Mouse (Mus musculus): ENCODE measurements at regions not wholly inside any gene's neighbourhood (a gene's known extent, or its start where the extent isn't known, plus 50 kb on each side); places are given as distances from the start of the nearest gene placed in this dataset.

- no peak for DNase-seq (ENCODE audit: extremely low spot score in 1 of 2, low spot score in 1 of 2)
Observed at GRCm38 (mm10) chr3:51003506-51004170, 220.6 kb upstream of the Noct start.

DNA sequence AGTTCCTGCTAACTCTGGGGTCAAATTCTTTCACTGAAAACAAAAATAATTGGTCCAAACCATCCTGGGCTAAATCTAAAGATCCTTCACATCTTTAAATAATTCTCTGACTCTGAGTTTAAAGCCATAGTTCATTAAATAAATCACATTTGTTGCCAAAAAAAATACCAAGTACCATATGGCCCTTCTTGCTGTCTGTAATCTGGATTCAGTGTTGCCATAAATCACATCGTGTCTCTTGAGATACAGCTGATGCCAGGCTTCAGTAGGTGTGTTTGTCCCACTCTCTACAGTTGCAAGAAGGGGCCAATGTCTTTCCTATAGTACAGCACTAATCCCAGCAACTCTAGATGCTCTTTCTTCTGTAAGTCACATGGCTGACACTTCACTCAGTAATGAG lies 220.0 kb upstream of the Noct start:
- DNase-seq (ENCODE audit: extremely low spot score in 1 of 2, low spot score in 1 of 2): no peak

GRCm38 (mm10) chr3:51009098-51009497 lies 215.1 kb upstream of the Noct start:
- no peak for DNase-seq (ENCODE audit: extremely low spot score in 1 of 2, low spot score in 1 of 2)

GRCm38 (mm10) chr3:51019650-51020346 lies 204.4 kb upstream of the Noct start:
- DNase-seq (ENCODE audit: extremely low spot score in 1 of 2, low spot score in 1 of 2): no peak

GRCm38 (mm10) chr3:51024655-51025054 lies 199.6 kb upstream of the Noct start:
- no peak for DNase-seq (ENCODE audit: extremely low spot score in 1 of 2, low spot score in 1 of 2)

DNA sequence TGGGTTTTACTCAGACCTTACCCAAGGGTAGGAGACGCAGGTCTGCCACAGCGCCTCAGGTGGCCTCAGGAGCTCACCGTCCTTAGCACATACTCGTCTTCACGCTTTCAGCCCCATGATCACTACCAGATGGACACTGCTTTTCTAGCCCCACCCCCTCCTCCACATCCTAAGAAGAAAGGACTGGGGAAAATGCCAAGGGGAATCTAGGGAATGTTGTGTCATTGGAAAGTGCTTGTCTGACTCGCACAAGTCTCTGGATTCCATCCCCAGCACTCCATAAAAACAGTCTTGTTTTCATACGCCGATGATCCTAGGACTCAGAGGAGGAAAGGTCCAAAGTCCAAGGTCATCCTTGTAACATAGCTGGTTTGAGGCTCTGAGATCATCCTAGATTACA lies 192.4 kb upstream of the Noct start:
- DNase-seq (ENCODE audit: extremely low spot score in 1 of 2, low spot score in 1 of 2): no peak

- DNase-seq (ENCODE audit: extremely low spot score in 1 of 2, low spot score in 1 of 2): no peak
Observed at GRCm38 (mm10) chr3:51033292-51033691, 191.0 kb upstream of the Noct start.

DNA sequence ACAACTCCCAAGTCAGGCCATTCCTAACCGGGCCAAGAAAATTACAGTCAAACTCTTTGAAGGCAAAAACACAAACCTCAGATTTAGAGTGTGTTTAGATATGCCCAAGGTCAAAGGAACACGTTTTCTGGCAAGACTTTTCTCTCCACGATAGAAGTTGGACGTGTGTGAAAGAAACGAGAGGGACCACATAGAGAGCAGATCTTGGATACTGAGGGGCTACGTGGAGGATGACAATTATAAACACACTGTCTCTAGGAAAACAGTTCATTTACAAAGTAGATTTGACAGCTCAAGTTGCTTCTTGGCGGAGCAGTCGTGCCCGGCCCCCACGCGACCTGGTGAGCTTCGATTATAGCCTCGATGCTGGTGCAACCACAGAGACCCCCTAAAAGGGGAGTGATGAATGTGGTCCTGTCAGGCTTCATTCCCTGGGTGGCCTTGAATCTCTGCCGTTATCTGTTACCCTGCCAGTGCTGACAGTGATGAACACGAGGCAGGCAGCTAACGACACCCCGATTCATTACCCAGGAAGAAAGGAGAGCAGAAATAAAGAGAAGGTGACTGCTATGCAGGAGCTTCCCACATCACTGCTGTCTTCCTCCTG lies 187.4 kb upstream of the Noct start:
- DNase-seq (ENCODE audit: extremely low spot score in 1 of 2, low spot score in 1 of 2): no peak

- peak in 1 of 2 experiments; percentile 22 for DNase-seq (ENCODE audit: extremely low spot score in 1 of 2, low spot score in 1 of 2)
Observed at GRCm38 (mm10) chr3:51042223-51042846, 181.9 kb upstream of the Noct start.

DNA sequence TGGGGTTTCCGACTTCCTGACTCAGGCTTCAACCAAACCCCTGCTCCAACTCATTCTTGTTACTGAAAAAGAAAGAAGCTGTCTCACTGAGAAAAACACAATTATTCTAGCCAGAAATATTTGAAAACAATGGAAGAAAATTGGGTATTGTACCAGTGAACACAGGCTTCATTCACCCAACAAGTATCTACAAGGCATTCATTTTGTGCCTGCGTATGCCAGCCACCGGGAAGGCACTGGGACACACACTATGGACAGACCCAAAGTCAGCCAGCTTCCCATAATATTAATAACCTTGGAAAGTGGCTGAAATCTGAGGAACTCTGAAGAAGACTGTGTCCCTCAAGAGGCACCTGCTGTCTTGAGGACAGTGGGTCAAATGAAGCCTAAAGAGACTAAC lies 175.5 kb upstream of the Noct start:
- DNase-seq (ENCODE audit: extremely low spot score in 1 of 2, low spot score in 1 of 2): no peak

GRCm38 (mm10) chr3:51050156-51050555 lies 174.1 kb upstream of the Noct start:
- no peak for DNase-seq (ENCODE audit: extremely low spot score in 1 of 2, low spot score in 1 of 2)

- DNase-seq (ENCODE audit: extremely low spot score in 1 of 2, low spot score in 1 of 2): no peak
Observed at GRCm38 (mm10) chr3:51055004-51055403, 169.2 kb upstream of the Noct start.

DNA sequence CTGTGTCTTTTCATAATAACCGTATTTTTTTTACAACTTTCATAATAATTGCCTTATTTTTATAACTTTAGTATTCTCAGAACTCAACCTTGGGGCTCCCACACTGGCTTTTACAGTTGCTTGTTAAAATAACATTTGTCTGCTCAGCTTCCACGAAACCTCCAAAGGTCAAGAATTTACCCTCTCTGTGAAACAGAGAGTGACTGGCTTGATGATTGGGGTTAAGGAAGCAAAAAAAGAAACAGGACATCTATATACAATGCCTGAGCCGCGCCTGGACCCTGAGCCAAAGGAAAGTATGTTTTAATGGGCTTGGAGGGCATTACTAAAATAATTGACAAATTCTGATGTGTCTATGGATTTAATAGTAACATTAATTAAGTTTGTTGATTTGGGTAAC lies 160.0 kb upstream of the Noct start:
- DNase-seq (ENCODE audit: extremely low spot score in 1 of 2, low spot score in 1 of 2): no peak

- no peak for DNase-seq (ENCODE audit: extremely low spot score in 1 of 2, low spot score in 1 of 2)
Observed at GRCm38 (mm10) chr3:51066373-51066772, 157.9 kb upstream of the Noct start.

DNA sequence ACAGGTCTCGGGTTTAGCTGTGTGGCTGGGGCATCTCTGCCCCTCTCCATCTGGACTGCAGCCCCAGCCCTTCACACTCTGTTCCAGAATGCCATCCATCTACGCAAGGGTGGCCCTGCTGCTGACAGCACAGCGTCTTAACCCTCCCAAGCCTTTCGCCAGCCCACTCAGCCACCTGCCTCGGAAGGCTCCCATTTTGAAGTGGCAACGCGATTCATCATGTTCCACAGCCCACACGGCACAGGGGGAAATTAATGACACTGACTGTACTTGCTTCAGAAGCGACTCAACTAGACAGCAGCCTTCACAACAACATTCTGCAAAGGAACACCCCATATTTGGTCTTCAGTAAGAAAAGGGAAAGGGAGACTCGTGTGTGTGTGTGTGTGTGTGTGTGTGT lies 151.8 kb upstream of the Noct start:
- DNase-seq (ENCODE audit: extremely low spot score in 1 of 2, low spot score in 1 of 2): peak; percentile 31 to 64

GRCm38 (mm10) chr3:51073003-51073679 lies 151.1 kb upstream of the Noct start:
- no peak for DNase-seq (ENCODE audit: extremely low spot score in 1 of 2, low spot score in 1 of 2)

DNA sequence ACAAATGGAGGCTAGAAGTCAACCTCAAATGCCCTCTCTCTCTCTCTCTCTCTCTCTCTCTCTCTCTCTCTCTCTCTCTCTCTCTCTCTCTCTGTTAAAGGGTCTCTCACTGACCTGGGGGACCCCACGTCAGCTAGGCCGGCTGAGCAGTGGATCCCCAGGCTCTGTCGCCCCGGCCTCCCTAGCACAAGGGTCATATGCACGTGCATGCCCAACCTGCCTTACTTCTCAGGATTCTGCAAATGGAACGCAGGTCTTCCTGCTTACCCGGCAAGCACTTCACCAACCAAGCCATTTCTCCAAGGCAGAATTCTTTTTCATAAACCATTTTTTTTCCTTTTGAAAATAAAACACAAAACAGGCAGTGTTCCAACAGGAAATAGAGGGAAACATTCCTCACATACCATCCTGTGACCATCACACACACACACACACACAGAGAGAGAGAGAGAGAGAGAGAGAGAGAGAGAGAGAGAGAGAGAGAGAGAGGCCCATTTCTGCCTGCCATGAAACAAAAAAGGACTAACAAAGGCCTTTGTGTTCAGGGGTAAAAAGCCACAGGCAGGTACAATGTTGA lies 150.4 kb upstream of the Noct start:
- DNase-seq (ENCODE audit: extremely low spot score in 1 of 2, low spot score in 1 of 2): no peak

GRCm38 (mm10) chr3:51075219-51075920 lies 148.9 kb upstream of the Noct start:
- DNase-seq (ENCODE audit: extremely low spot score in 1 of 2, low spot score in 1 of 2): peak in 1 of 2 experiments; percentile 33

- DNase-seq (ENCODE audit: extremely low spot score in 1 of 2, low spot score in 1 of 2): no peak
Observed at GRCm38 (mm10) chr3:51078459-51078858, 145.8 kb upstream of the Noct start.

GRCm38 (mm10) chr3:51080415-51080814 lies 143.8 kb upstream of the Noct start:
- no peak for DNase-seq (ENCODE audit: extremely low spot score in 1 of 2, low spot score in 1 of 2)

Measured in frontal cortex, adult 2 months (tissue).